Mouse (Mus musculus): ENCODE data around the gene Mlst8.
A peak's percentile ranks its signal among the peaks of the same experiment; 100 is the strongest.

Mlst8 gene

DNA sequence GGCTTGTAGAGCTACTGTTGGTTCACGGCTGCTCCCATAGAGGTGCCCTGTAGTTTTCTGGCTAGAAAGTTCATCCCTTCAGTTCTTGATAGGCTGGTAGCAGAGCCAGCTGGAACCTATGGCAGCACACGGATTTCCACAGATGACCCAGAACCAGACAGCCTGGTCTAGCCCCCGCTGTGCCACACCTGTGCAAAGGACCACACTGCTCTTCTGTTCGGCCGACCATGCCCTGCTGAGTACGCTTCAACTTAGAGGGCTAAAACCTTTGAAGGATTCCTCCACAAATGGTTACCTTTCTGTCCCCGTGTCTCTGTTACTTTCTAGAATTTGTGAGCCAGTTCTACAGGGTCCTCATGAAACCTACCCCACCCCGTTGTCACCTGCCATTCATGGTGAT is 53.6 kb downstream of the Mlst8 start:
- DNase-seq, result peak; percentile 70

DNA sequence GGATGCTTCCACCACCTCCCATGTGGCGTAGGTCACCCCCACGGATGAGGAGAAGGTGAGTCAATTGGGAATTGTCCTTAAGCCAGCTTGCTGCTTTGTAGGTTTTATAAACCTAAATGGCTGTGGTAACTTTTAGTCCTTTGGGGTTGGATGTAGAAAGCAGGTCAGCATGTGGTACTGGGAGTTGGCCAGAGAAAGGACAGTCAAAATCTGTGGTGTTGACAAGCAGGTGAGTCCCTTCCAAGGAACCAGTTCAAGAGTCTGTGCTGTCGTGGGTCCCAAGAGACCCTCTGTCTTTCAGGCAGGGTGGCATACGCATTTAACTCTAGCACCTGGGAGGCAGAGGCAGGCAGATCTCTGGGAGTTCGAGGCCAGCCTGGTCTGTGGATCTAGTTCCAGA is 54.4 kb downstream of the Mlst8 start:
- DNase-seq, result no peak

Data from cerebellum, adult 11-12 months (tissue).